Mouse (Mus musculus): ENCODE measurements around the gene Rwdd1. TPM values are rescaled to one million over a fixed set of nuclear protein-coding genes. Genes with fewer than 3 reads are reported as not detected.

The Rwdd1 gene
- 85.3 TPM for polyA plus RNA-seq (2017; shearing (Covaris generic))

DNA sequence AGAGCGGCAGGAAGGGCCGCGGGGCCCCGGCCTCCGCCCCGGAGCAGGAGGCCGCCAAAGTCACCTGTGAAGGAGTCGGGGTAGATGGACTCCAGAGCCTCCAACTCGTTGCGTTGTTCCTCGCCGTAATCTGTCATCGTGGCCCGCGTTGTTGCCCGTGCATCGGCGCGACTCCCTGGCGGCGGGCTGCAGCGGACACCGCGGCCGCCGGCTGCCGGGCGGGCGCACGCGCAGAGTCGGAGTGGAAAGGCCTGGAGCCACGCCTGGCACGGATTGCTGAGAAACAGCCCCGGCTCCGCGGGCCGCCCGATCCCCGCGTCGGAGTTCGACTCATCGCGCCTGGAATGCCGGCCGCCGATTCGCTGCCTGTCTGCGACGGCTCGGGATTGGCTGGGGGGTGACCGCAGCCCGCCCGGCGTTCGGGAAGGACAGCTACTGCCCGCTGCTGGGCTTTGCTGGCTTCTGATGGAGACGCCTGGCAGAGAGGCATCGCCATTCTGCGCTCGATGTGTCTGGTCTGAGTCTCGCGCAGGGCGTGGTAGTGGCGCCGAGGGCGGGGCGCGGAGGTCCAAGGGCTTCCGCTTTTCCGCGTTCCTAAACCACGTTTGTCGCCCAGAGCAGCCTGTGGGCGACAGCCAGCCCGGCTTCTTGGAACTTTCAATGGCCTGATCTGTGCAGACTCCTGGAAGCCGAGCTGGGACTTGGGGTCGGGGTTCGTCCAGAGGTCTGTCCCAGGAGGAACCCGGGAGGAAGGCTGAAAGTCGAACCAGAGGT lies at the start of gene Rwdd1:
TSS of gene Rwdd1 (minus strand) at position 323 of the 774 bp plus-strand sequence.

DNA sequence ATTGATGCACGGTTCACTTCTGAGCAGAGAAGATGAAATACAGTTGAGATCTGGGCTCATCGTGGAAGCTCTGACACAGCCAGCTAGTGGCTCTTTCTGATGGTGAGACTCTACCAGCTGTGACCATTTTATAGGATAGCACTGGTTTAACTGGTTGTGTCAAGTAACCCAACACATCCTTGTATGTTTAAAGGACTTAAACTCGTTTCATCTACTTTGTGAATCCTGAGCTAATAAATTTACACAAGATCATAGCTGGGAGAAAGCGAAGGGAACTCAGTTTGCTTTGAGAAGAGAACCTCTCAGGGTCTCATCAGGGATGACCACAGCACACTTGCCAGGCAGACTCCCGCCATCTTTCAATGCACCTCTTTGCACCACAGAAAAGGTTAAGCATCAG lies 24.8 kb upstream of the Rwdd1 start, which contains the start of gene Calhm4:
TSS of gene Calhm4 (minus strand) at position 101 of the 400 bp plus-strand sequence.

DNA sequence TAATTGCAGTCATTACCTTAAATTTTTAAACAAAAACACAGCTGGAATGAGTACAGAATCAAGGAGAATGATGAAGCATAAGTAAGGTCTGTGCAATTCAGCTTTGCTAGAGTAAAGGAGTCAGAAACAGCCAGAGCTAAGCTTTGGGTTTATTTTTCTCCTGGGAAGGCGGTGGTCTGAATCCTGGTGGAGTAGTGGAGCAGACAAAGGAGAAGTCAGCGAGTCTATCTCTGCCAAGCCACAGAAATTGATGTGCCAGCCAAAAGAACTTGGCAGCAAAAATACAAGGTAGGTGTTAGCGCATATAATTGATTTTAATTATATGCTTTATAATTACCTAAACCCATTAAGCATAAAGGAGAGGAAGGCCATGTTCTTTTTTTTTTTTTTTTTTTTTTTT lies 18.0 kb upstream of the Rwdd1 start, which contains the start of gene Trappc3l:
TSS of gene Trappc3l (plus strand) at position 197 of the 400 bp plus-strand sequence.

DNA sequence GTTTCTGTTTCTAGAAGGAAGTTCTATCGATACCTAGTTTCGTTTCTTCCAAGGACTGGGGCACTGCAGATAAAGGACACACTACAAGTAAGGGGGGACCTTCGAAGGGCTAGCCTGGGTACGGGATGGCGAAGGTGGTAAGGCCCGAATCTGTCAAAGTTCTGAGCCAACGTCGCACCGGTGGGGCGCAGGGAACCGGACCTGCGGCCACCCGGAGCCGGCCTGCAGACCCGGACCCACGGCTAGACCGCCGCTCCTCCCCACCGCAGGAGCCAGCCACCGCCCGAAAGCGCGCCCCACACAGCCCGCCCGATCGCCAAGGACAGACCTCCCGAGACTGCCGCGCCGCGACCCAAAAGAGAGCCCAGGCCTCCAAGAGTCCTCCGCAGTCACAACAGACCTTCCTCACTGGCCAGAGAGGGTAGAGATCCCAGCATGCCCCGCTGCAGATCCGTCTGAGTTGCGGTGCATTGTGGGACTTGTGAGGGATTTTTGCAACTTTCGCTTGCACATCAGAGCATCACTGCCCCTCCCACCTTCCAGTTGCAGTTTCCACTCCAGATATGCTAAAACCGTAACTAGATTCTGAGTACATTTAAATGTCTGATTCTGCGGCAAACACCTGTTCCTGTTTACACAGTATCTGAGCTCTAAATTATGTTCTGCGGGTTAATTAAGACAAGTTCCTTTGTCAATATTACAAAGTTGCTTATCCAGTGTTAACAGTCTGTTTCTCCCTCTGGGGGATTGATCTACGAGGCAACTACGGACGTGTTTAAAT lies 68.4 kb downstream of the Rwdd1 start, which contains the start of gene Zup1:
TSS of gene Zup1 (minus strand) at position 467 of the 781 bp plus-strand sequence.

Other genes starting within 250 kb of the Rwdd1 start
- gene Sult3a2, start 232.9 kb downstream of the Rwdd1 start, polyA plus RNA-seq (2017; shearing (Covaris generic)), result not detected
- gene Sult3a1, start 161.9 kb downstream of the Rwdd1 start, polyA plus RNA-seq (2017; shearing (Covaris generic)), result not detected
- 0.20 TPM for gene Rsph4a, start 114.5 kb downstream of the Rwdd1 start, polyA plus RNA-seq (2017; shearing (Covaris generic))
- gene Zup1, start 68.4 kb downstream of the Rwdd1 start, polyA plus RNA-seq (2017; shearing (Covaris generic)), result 46.9 TPM
- gene Trappc3l, start 18.0 kb upstream of the Rwdd1 start, polyA plus RNA-seq (2017; shearing (Covaris generic)), result not detected
- not detected for gene Calhm4, start 24.7 kb upstream of the Rwdd1 start, polyA plus RNA-seq (2017; shearing (Covaris generic))
- gene Calhm5, start 76.9 kb upstream of the Rwdd1 start, polyA plus RNA-seq (2017; shearing (Covaris generic)), result not detected
- 9.5 TPM for gene Calhm6, start 108.4 kb upstream of the Rwdd1 start, polyA plus RNA-seq (2017; shearing (Covaris generic))
- gene Dse, start 188.1 kb upstream of the Rwdd1 start, polyA plus RNA-seq (2017; shearing (Covaris generic)), result 8.8 TPM

Data from effector memory CD4-positive, alpha-beta T cell, adult 5 months (primary cell).